In genomic region chr9:57561711-57562099, GRCm38 (mm10) we compare ENCODE assay signal across 8 mouse cellular contexts. TPM values are rescaled to one million over a fixed set of nuclear protein-coding genes. Genes with fewer than 3 reads are reported as not detected.
A peak's percentile ranks its signal among the peaks of the same experiment; 100 is the strongest.
DNase-seq lines count a peak whose midpoint lies in the region; ATAC-seq and TF ChIP-seq lines count a peak whose summit lies in the region.

No protein-coding gene starts in this region.

- ATAC-seq in kidney, embryonic 16.5 days (ENCODE audit: low FRiP score, low TSS enrichment): no peak
- ATAC-seq in midbrain, embryonic 15.5 days (replicated peaks): no peak

- peaks cover 30% of the 10 kb centered on the region for H3K4me1 ChIP-seq in forebrain, embryonic 10.5 days
- peaks cover 52% of the 10 kb centered on the region for H3K4me1 ChIP-seq in kidney, embryonic 16.5 days (ENCODE audit: insufficient read depth, low read length)
- H3K4me1 ChIP-seq in midbrain, embryonic 15.5 days: peaks cover 32% of the 10 kb centered on the region

- H3K4me2 ChIP-seq in kidney, embryonic 16.5 days (replicated peaks; ENCODE audit: low read depth, low read length): peak overlapping the region; percentile 69
- H3K4me2 ChIP-seq in midbrain, embryonic 15.5 days: peak overlapping the region; percentile 83

- no peaks in the 10 kb centered on the region for H3K9me3 ChIP-seq in forebrain, embryonic 10.5 days
- H3K9me3 ChIP-seq in kidney, embryonic 16.5 days (ENCODE audit: low read length): no peaks in the 10 kb centered on the region
- H3K9me3 ChIP-seq in midbrain, embryonic 15.5 days: no peaks in the 10 kb centered on the region

- peak overlapping the region; percentile 71 for H3K9ac ChIP-seq in kidney, embryonic 16.5 days (replicated peaks; ENCODE audit: low read length)
- 0 out of 2 replicates have a peak overlapping the region, but pooled peaks have one; percentile 4 for H3K9ac ChIP-seq in midbrain, embryonic 15.5 days

- no peak for TF ChIP-seq CTCF in left cerebral cortex, adult 2 months (IDR thresholded peaks at IDR 0.05)

- H3K36me3 ChIP-seq in forebrain, embryonic 10.5 days (replicated peaks): 0 out of 2 replicates have a peak, but pooled peaks cover 3% of the 10 kb centered on the region
- no peaks in the 10 kb centered on the region for H3K36me3 ChIP-seq in kidney, embryonic 16.5 days (ENCODE audit: insufficient read depth, low read length)
- H3K36me3 ChIP-seq in midbrain, embryonic 15.5 days (replicated peaks): no peaks in the 10 kb centered on the region

- intact Hi-C loops in left cerebral cortex, adult 2 months (cut with DNase I): no loop called here
- intact Hi-C loops in left cerebral cortex, postnatal 14 days (cut with DNase I): no loop called here

- WGBS in forebrain, embryonic 10.5 days: 81% methylated on average over 13 of the region's 13 CpGs
- 69% methylated on average over 13 of the region's 13 CpGs for WGBS in kidney, embryonic 16.5 days
- 80% methylated on average over 13 of the region's 13 CpGs for WGBS in midbrain, embryonic 15.5 days

- peak overlapping the region; percentile 36; the same call in 1 of the 2 replicates for H3K27ac ChIP-seq in left cerebral cortex, adult 2 months
- peak overlapping the region; percentile 90; the same call in 1 of the 2 replicates for H3K27ac ChIP-seq in forebrain, embryonic 10.5 days
- H3K27ac ChIP-seq in kidney, embryonic 16.5 days (ENCODE audit: low read length): peak overlapping the region; percentile 77
- H3K27ac ChIP-seq in midbrain, embryonic 15.5 days: no peak overlapping the region

- no peak for DNase-seq in left cerebral cortex, adult 2 months (ENCODE audit: extremely low spot score in 1 of 2, low spot score in 2 of 2)
- DNase-seq in left cerebral cortex, postnatal 14 days (ENCODE audit: low spot score in 2 of 2): no peak
- no peak for DNase-seq in forebrain, embryonic 10.5 days (ENCODE audit: extremely low spot score, low spot score)
- no peak for DNase-seq in layer of hippocampus, adult 8-10 months (ENCODE audit: low spot score in 2 of 2)
- DNase-seq in urinary bladder, adult 2 months (ENCODE audit: low spot score): no peak
- no peak for DNase-seq in cerebellum, postnatal 10 days

- H3K27me3 ChIP-seq in forebrain, embryonic 10.5 days (ENCODE audit: poor library complexity, severe bottlenecking): no peaks in the 10 kb centered on the region
- 0 out of 2 replicates have a peak, but pooled peaks cover 3% of the 10 kb centered on the region for H3K27me3 ChIP-seq in kidney, embryonic 16.5 days (ENCODE audit: insufficient read depth, low read length)
- H3K27me3 ChIP-seq in midbrain, embryonic 15.5 days (replicated peaks): peaks cover 3% of the 10 kb centered on the region; the same call in 1 of the 2 replicates

- H3K4me3 ChIP-seq in left cerebral cortex, adult 2 months: peak overlapping the region; percentile 70
- peak overlapping the region; percentile 74 for H3K4me3 ChIP-seq in forebrain, embryonic 10.5 days
- peak overlapping the region; percentile 69 for H3K4me3 ChIP-seq in kidney, embryonic 16.5 days (ENCODE audit: low read length)
- H3K4me3 ChIP-seq in midbrain, embryonic 15.5 days: peak overlapping the region; percentile 74

RNA-seq across cellular contexts. Expression of gene Scamp2, which starts 1.0 kb away (rescaled TPM):
- 10 to 100 TPM; 19.8 to 22.3 TPM for total RNA-seq in left cerebral cortex, adult 2 months (2021)
- total RNA-seq in left cerebral cortex, postnatal 14 days (2021): 10 to 100 TPM; 25.4 to 29.1 TPM
- polyA plus RNA-seq in forebrain, embryonic 10.5 days (2016; fragmentation: Nextera tagmentation; extraction: Ambion mirVana): 51.1 and 52.8 TPM in 2 replicates
- 93.4 and 101 TPM in 2 replicates for polyA plus RNA-seq in kidney, embryonic 16.5 days (2015; fragmentation: Nextera tagmentation; extraction: Ambion mirVana)
- 49.6 and 50.6 TPM in 2 replicates for polyA plus RNA-seq in midbrain, embryonic 15.5 days (2015; fragmentation: Nextera tagmentation; extraction: Ambion mirVana)
- 10 to 100 TPM; 26.5 to 35.2 (median 31.9) TPM for total RNA-seq in layer of hippocampus, adult 8-10 months (2022)
- polyA plus RNA-seq in urinary bladder, adult 2 months (2012; rRNA removed): 60.9 and 62.9 TPM in 2 replicates

RNA-seq across cellular contexts. Expression of gene Mpi, which starts 9.1 kb away (rescaled TPM):
- 10 to 100 TPM; 63.4 to 76.9 TPM for total RNA-seq in left cerebral cortex, adult 2 months (2021)
- total RNA-seq in left cerebral cortex, postnatal 14 days (2021): 10 to 100 TPM; 73.3 to 82.3 TPM
- polyA plus RNA-seq in forebrain, embryonic 10.5 days (2016; fragmentation: Nextera tagmentation; extraction: Ambion mirVana): 63.2 and 66.9 TPM in 2 replicates
- 54.6 and 57.2 TPM in 2 replicates for polyA plus RNA-seq in kidney, embryonic 16.5 days (2015; fragmentation: Nextera tagmentation; extraction: Ambion mirVana)
- polyA plus RNA-seq in midbrain, embryonic 15.5 days (2015; fragmentation: Nextera tagmentation; extraction: Ambion mirVana): 81.2 and 82.9 TPM in 2 replicates
- total RNA-seq in layer of hippocampus, adult 8-10 months (2022): 10 to 100 TPM; 68.8 to 80.6 (median 77.5) TPM
- 21.3 and 22.5 TPM in 2 replicates for polyA plus RNA-seq in urinary bladder, adult 2 months (2012; rRNA removed)

RNA-seq across cellular contexts. Expression of gene Fam219b, which starts 24.4 kb away (rescaled TPM):
- 10 to 100 TPM; 18.1 to 21.6 TPM for total RNA-seq in left cerebral cortex, adult 2 months (2021)
- total RNA-seq in left cerebral cortex, postnatal 14 days (2021): 10 to 100 TPM; 16.3 to 22.9 TPM
- 17.7 and 18.7 TPM in 2 replicates for polyA plus RNA-seq in forebrain, embryonic 10.5 days (2016; fragmentation: Nextera tagmentation; extraction: Ambion mirVana)
- 19.0 and 19.8 TPM in 2 replicates for polyA plus RNA-seq in kidney, embryonic 16.5 days (2015; fragmentation: Nextera tagmentation; extraction: Ambion mirVana)
- 27.7 and 28.2 TPM in 2 replicates for polyA plus RNA-seq in midbrain, embryonic 15.5 days (2015; fragmentation: Nextera tagmentation; extraction: Ambion mirVana)
- 10 to 100 TPM; 16.0 to 23.5 (median 20.0) TPM for total RNA-seq in layer of hippocampus, adult 8-10 months (2022)
- polyA plus RNA-seq in urinary bladder, adult 2 months (2012; rRNA removed): 14.9 and 17.5 TPM in 2 replicates

RNA-seq across cellular contexts. Expression of gene Ulk3, which starts 27.5 kb away (rescaled TPM):
- total RNA-seq in left cerebral cortex, adult 2 months (2021): 10 to 100 TPM; 36.3 to 37.1 TPM
- 10 to 100 TPM; 30.0 to 34.2 TPM for total RNA-seq in left cerebral cortex, postnatal 14 days (2021)
- 12.8 and 14.7 TPM in 2 replicates for polyA plus RNA-seq in forebrain, embryonic 10.5 days (2016; fragmentation: Nextera tagmentation; extraction: Ambion mirVana)
- polyA plus RNA-seq in kidney, embryonic 16.5 days (2015; fragmentation: Nextera tagmentation; extraction: Ambion mirVana): 18.3 and 22.7 TPM in 2 replicates
- 35.4 and 39.0 TPM in 2 replicates for polyA plus RNA-seq in midbrain, embryonic 15.5 days (2015; fragmentation: Nextera tagmentation; extraction: Ambion mirVana)
- 10 to 100 TPM; 29.9 to 40.1 (median 37.8) TPM for total RNA-seq in layer of hippocampus, adult 8-10 months (2022)
- 32.4 and 38.8 TPM in 2 replicates for polyA plus RNA-seq in urinary bladder, adult 2 months (2012; rRNA removed)

RNA-seq across cellular contexts. Expression of gene Cox5a, which starts 40.6 kb away (rescaled TPM):
- total RNA-seq in left cerebral cortex, adult 2 months (2021): 100 to 1,000 TPM; 374 to 440 TPM
- total RNA-seq in left cerebral cortex, postnatal 14 days (2021): 100 to 1,000 TPM; 481 to 515 TPM
- 686 and 693 TPM in 2 replicates for polyA plus RNA-seq in forebrain, embryonic 10.5 days (2016; fragmentation: Nextera tagmentation; extraction: Ambion mirVana)
- 670 and 691 TPM in 2 replicates for polyA plus RNA-seq in kidney, embryonic 16.5 days (2015; fragmentation: Nextera tagmentation; extraction: Ambion mirVana)
- 715 and 767 TPM in 2 replicates for polyA plus RNA-seq in midbrain, embryonic 15.5 days (2015; fragmentation: Nextera tagmentation; extraction: Ambion mirVana)
- total RNA-seq in layer of hippocampus, adult 8-10 months (2022): 100 to 1,000 TPM; 345 to 380 (median 364) TPM
- 223 and 254 TPM in 2 replicates for polyA plus RNA-seq in urinary bladder, adult 2 months (2012; rRNA removed)
